Mouse (Mus musculus) T-cell, adult 2 months (primary cell): ENCODE results near the gene Tppp2.

Experiments
- DNase-seq: peaks from one replicate; pipeline ENCODE4 v3.0.0; 2022; ENCODE audit warnings: low spot score

Gene Tppp2

DNA sequence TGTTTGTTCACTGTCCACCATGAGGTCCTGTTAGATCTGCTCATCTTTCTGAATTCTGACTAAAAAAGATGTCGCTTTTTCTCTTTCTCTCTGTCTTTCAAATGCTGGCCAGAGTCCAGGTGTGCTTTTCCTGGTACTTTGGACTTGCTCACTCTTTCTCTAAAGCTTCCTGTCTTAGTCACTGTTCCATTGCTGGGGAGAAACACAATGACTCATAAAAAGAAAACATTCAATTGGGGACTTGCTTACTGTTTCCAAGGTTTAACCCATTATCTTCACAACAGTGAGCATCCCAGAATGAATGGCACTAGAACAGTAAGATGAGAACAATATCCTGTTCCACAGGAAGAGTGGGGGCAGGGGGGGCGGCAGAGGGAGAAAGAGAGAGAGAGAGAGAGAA is 42.1 kb downstream of the Tppp2 start:
- no peak for DNase-seq

DNA sequence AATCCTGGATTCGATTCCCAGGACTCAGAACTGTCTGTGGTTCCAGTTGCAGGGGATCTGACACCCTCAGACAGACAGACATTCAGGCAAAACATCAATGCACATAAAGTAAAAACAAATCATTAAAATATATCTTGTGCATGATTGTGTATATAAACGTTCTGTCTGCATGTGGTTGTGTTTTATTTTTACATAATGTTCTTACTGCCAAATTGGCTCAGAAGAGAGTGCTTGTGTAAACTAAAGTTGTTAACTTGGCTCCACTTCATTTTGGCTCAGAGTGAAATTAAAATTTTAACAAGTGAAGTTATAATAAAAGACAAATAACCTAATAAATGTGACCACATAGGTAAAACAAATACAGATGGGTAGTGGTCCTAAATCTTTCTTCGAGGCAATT is 49.2 kb downstream of the Tppp2 start:
- DNase-seq = no peak
